Mouse (Mus musculus) forebrain, embryonic 14.5 days (tissue): ENCODE data around the gene Slamf8. TPM values are rescaled to one million over a fixed set of nuclear protein-coding genes. Genes with fewer than 3 reads are reported as not detected.

Source experiments
- ATAC-seq: fragments of 200-750 bp; cut with Nextera tagmentation; 2 replicates; pipeline ENCODE4 v1.8.0; 2017; ENCODE audit warnings: mild to moderate bottlenecking, moderate library complexity
- DNase-seq: peaks from one replicate; pipeline ENCODE4 v3.0.0-alpha.2; 2015; ENCODE audit warnings: low spot score
- H3K27ac ChIP-seq: fragments of 300-500 bp; sonication (generic); 2 replicates; pipeline ENCODE4 v1.5.1; 2014; ENCODE audit warnings: low read depth, mild to moderate bottlenecking, control low read depth, low read length, moderate library complexity
- H3K27me3 ChIP-seq: fragments of 300-500 bp; sonication (generic); replicated peaks from 2 replicates; pipeline ENCODE4 v1.6.1; 2014; ENCODE audit warnings: low read length, control low read depth, mixed read lengths; ENCODE audit not compliant: control insufficient read depth, insufficient read depth
- H3K36me3 ChIP-seq: fragments of 300-500 bp; sonication (generic); 2 replicates; pipeline ENCODE4 v1.6.1; 2014; ENCODE audit warnings: low read length, control low read depth; ENCODE audit not compliant: control insufficient read depth, insufficient read depth
- H3K4me1 ChIP-seq: fragments of 300-500 bp; sonication (generic); 2 replicates; pipeline ENCODE4 v1.6.1; 2014; ENCODE audit warnings: antibody characterized with exemption, low read length, control low read depth; ENCODE audit not compliant: control insufficient read depth, insufficient read depth
- H3K4me2 ChIP-seq: fragments of 300-500 bp; sonication (generic); 2 replicates; pipeline ENCODE4 v1.6.1; 2014; ENCODE audit warnings: mild to moderate bottlenecking, control low read depth, low read length
- H3K4me3 ChIP-seq: fragments of 300-500 bp; sonication (generic); 2 replicates; pipeline ENCODE4 v1.5.1; 2014; ENCODE audit warnings: low read depth, low read length, control low read depth
- H3K9ac ChIP-seq: fragments of 300-500 bp; sonication (generic); 2 replicates; pipeline ENCODE4 v1.6.1; 2014; ENCODE audit warnings: mild to moderate bottlenecking, low read length, control low read depth, moderate library complexity
- H3K9me3 ChIP-seq: fragments of 300-500 bp; sonication (generic); replicated peaks from 2 replicates; pipeline ENCODE4 v1.6.1; 2016; ENCODE audit warnings: low read length, control low read depth, mixed read lengths; ENCODE audit not compliant: control insufficient read depth
- WGBS: fragments of 180-500 bp; shearing (Covaris S2); extraction: QIAGEN DNeasy Blood & Tissue Kit; methylation state at CpG from one replicate; pipeline ENCODE4 v1.1.7; 2014; 5-methylcytosine and 5-hydroxymethylcytosine counted together
- polyA plus RNA-seq: library from polyadenylated mRNA; unstranded; fragments of >200 nt; fragmentation: Nextera tagmentation; extraction: Ambion mirVana; gene quantifications from 2 replicates; pipeline ENCODE4 v1.2.1, GENCODE M21; 2014

Slamf8 gene
- polyA plus RNA-seq, 1 experiment from 2014 or later: not detected

- H3K27me3 ChIP-seq: 0 out of 2 replicates have a peak, but pooled peaks cover 7% of the 10 kb centered on the region
- H3K27ac ChIP-seq: no peak overlapping the region
- H3K4me1 ChIP-seq: peaks cover 12% of the 10 kb centered on the region
- ATAC-seq (no peak), DNase-seq (no peak)
- no peak overlapping the region for H3K9ac ChIP-seq
- no peak overlapping the region for H3K4me2 ChIP-seq
- WGBS: 86% methylated on average over 8 of the region's 8 CpGs
- H3K4me3 ChIP-seq: no peak overlapping the region
- no peaks in the 10 kb centered on the region for H3K9me3 ChIP-seq
- H3K36me3 ChIP-seq: no peaks in the 10 kb centered on the region
Observed at GRCm38 (mm10) chr1:172582436-172582835, 7.9 kb downstream of the Slamf8 start.

- WGBS: 78% methylated on average over 6 of the region's 6 CpGs
- Histone ChIP-seq H3K4me2 (no peak overlapping the region), H3K4me1 (no peaks in the 10 kb centered on the region), H3K36me3 (no peaks in the 10 kb centered on the region), H3K4me3 (no peak overlapping the region), H3K27ac (no peak overlapping the region), H3K27me3 (0 out of 2 replicates have a peak, but pooled peaks cover 7% of the 10 kb centered on the region), H3K9ac (no peak overlapping the region), H3K9me3 (no peaks in the 10 kb centered on the region)
- DNase-seq (no peak), ATAC-seq (no peak)
Observed at GRCm38 (mm10) chr1:172580116-172580515, 10.3 kb downstream of the Slamf8 start.

GRCm38 (mm10) chr1:172567758-172568157 lies 22.6 kb downstream of the Slamf8 start:
- Histone ChIP-seq H3K9ac (no peak overlapping the region), H3K9me3 (no peaks in the 10 kb centered on the region), H3K27ac (no peak overlapping the region), H3K36me3 (no peaks in the 10 kb centered on the region), H3K27me3 (no peaks in the 10 kb centered on the region), H3K4me2 (no peak overlapping the region), H3K4me3 (no peak overlapping the region), H3K4me1 (no peaks in the 10 kb centered on the region)
- DNase-seq (no peak), ATAC-seq (no peak)
- WGBS: 78% methylated on average over 4 of the region's 4 CpGs

GRCm38 (mm10) chr1:172566131-172566530 lies 24.2 kb downstream of the Slamf8 start:
- Histone ChIP-seq H3K9me3 (no peaks in the 10 kb centered on the region), H3K4me1 (peaks cover 5% of the 10 kb centered on the region; the same call in 1 of the 2 replicates), H3K27me3 (peaks cover 12% of the 10 kb centered on the region), H3K4me2 (no peak overlapping the region), H3K36me3 (no peaks in the 10 kb centered on the region), H3K4me3 (no peak overlapping the region), H3K27ac (no peak overlapping the region), H3K9ac (no peak overlapping the region)
- DNase-seq: no peak
- WGBS: 80% methylated on average over 3 of the region's 3 CpGs
- no peak for ATAC-seq

GRCm38 (mm10) chr1:172563465-172563828 lies 26.9 kb downstream of the Slamf8 start:
- 2% methylated on average over 10 of the region's 10 CpGs for WGBS
- ATAC-seq (no peak), DNase-seq (no peak)
- Histone ChIP-seq H3K27ac (no peak overlapping the region), H3K9ac (peak overlapping the region; percentile 69), H3K27me3 (peaks cover 17% of the 10 kb centered on the region), H3K36me3 (no peaks in the 10 kb centered on the region), H3K4me3 (peak overlapping the region; percentile 71), H3K4me2 (peak overlapping the region; percentile 99), H3K9me3 (no peaks in the 10 kb centered on the region), H3K4me1 (peaks cover 5% of the 10 kb centered on the region; the same call in 1 of the 2 replicates)

GRCm38 (mm10) chr1:172562641-172563464 lies 27.5 kb downstream of the Slamf8 start:
- H3K27ac ChIP-seq: no peak overlapping the region
- ATAC-seq (peak; percentile 91), DNase-seq (peak; percentile 85)
- peak overlapping the region; percentile 99 for H3K4me2 ChIP-seq
- WGBS: under 1% methylated on average over 65 of the region's 66 CpGs
- H3K36me3 ChIP-seq: no peaks in the 10 kb centered on the region
- H3K4me1 ChIP-seq: peaks cover 5% of the 10 kb centered on the region; the same call in 1 of the 2 replicates
- H3K9ac ChIP-seq: peak overlapping the region; percentile 69
- peak overlapping the region; percentile 71 for H3K4me3 ChIP-seq
- H3K27me3 ChIP-seq: peaks cover 17% of the 10 kb centered on the region
- H3K9me3 ChIP-seq: no peaks in the 10 kb centered on the region

- Histone ChIP-seq H3K4me2 (no peak within 1 kb of the TSS), H3K4me1 (peaks cover 6% of the 10 kb centered on the region), H3K27me3 (0 out of 2 replicates have a peak, but pooled peaks cover 3% of the 10 kb centered on the region), H3K4me3 (no peak within 1 kb of the TSS), H3K9ac (no peak within 1 kb of the TSS), H3K9me3 (no peaks in the 10 kb centered on the region), H3K36me3 (no peaks in the 10 kb centered on the region), H3K27ac (no peak within 1 kb of the TSS)
- no peak for ATAC-seq
- WGBS: 73% methylated on average over 11 of the region's 11 CpGs
- DNase-seq: no peak
Observed at GRCm38 (mm10) chr1:172555638-172556037, 34.7 kb downstream of the Slamf8 start, which contains the start of gene Vsig8. Gene Vsig8, plus strand, starts transcription at chr1:172555938.

GRCm38 (mm10) chr1:172552623-172553022 lies 37.7 kb downstream of the Slamf8 start:
- Histone ChIP-seq H3K4me3 (no peak overlapping the region), H3K27ac (no peak overlapping the region), H3K36me3 (no peaks in the 10 kb centered on the region), H3K9me3 (no peaks in the 10 kb centered on the region), H3K4me1 (peaks cover 15% of the 10 kb centered on the region), H3K4me2 (no peak overlapping the region), H3K27me3 (no peaks in the 10 kb centered on the region), H3K9ac (no peak overlapping the region)
- no peak for DNase-seq
- ATAC-seq: no peak
- 23% methylated on average over 1 of the region's 1 CpGs for WGBS

GRCm38 (mm10) chr1:172551009-172551408 lies 39.4 kb downstream of the Slamf8 start:
- peak overlapping the region; percentile 30; the same call in 1 of the 2 replicates for H3K4me3 ChIP-seq
- no peak; the same call in 1 of the 2 replicates for ATAC-seq
- H3K27me3 ChIP-seq: no peaks in the 10 kb centered on the region
- peaks cover 15% of the 10 kb centered on the region for H3K4me1 ChIP-seq
- H3K9me3 ChIP-seq: no peaks in the 10 kb centered on the region
- WGBS: 48% methylated on average over 7 of the region's 7 CpGs
- peak overlapping the region; percentile 61 for H3K9ac ChIP-seq
- peak overlapping the region; percentile 51 for H3K4me2 ChIP-seq
- no peak overlapping the region for H3K27ac ChIP-seq
- H3K36me3 ChIP-seq: no peaks in the 10 kb centered on the region
- no peak for DNase-seq
